Mouse (Mus musculus): ENCODE measurements around the gene H2-K1. TPM values are rescaled to one million over a fixed set of nuclear protein-coding genes. Genes with fewer than 3 reads are reported as not detected.
"Not testable (repeated sequence)": the region's sequence is repeated elsewhere in the genome, so short reads cannot be mapped to it uniquely, and the experiment has no call there.

The H2-K1 gene
- polyA plus RNA-seq, 1 experiment: 79.0 TPM

GRCm38 (mm10) chr17:33994959-33995358 is 5.2 kb downstream of the H2-K1 start:
- Histone ChIP-seq H3K27ac (ENCODE audit: insufficient read depth, low read length) (no peak overlapping the region), H3K4me3 (ENCODE audit: insufficient read depth, low read length) (no peak overlapping the region), H3K4me1 (ENCODE audit: control insufficient read depth, insufficient read depth, low read length) (no peaks in the 10 kb centered on the region)
- TF ChIP-seq POLR2A (IDR thresholded peaks at IDR 0.05; ENCODE audit: extremely low read depth, insufficient read depth, low read length) (no peak), CTCF (IDR thresholded peaks at IDR 0.05; ENCODE audit: extremely low read depth, insufficient read depth, low read length) (no peak)

- no peak for TF ChIP-seq POLR2A (IDR thresholded peaks at IDR 0.05; ENCODE audit: extremely low read depth, insufficient read depth, low read length)
- TF ChIP-seq CTCF (IDR thresholded peaks at IDR 0.05; ENCODE audit: extremely low read depth, insufficient read depth, low read length): peak; percentile 72
Measured at GRCm38 (mm10) chr17:33991788-33992664, 8.1 kb downstream of the H2-K1 start.

GRCm38 (mm10) chr17:33982136-33982535 is 18.0 kb downstream of the H2-K1 start:
- peak; percentile 51 for TF ChIP-seq CTCF (IDR thresholded peaks at IDR 0.05; ENCODE audit: extremely low read depth, insufficient read depth, low read length)
- H3K4me1 ChIP-seq (ENCODE audit: control insufficient read depth, insufficient read depth, low read length); H3K4me3 ChIP-seq (ENCODE audit: insufficient read depth, low read length); H3K27ac ChIP-seq (ENCODE audit: insufficient read depth, low read length): not testable (repeated sequence)

More at GRCm38 (mm10) chr17:33991788-33992664, 8.1 kb downstream of the H2-K1 start:
- Histone ChIP-seq H3K4me3 (ENCODE audit: insufficient read depth, low read length) (no peak overlapping the region), H3K4me1 (ENCODE audit: control insufficient read depth, insufficient read depth, low read length) (no peaks in the 10 kb centered on the region), H3K27ac (ENCODE audit: insufficient read depth, low read length) (no peak overlapping the region)

- Histone ChIP-seq H3K27ac (ENCODE audit: insufficient read depth, low read length) (peak overlapping the region; percentile 59), H3K4me3 (ENCODE audit: insufficient read depth, low read length) (peak overlapping the region; percentile 33)
- H3K4me1 ChIP-seq (ENCODE audit: control insufficient read depth, insufficient read depth, low read length): not testable (repeated sequence)
- TF ChIP-seq POLR2A (IDR thresholded peaks at IDR 0.05; ENCODE audit: extremely low read depth, insufficient read depth, low read length) (peak; percentile 72), CTCF (IDR thresholded peaks at IDR 0.05; ENCODE audit: extremely low read depth, insufficient read depth, low read length) (peak; percentile 29; the same call in 1 of the 2 replicates)
Measured at GRCm38 (mm10) chr17:33981192-33981909, 18.8 kb downstream of the H2-K1 start.

- H3K4me3 ChIP-seq (ENCODE audit: insufficient read depth, low read length): no peak overlapping the region
- H3K27ac ChIP-seq (ENCODE audit: insufficient read depth, low read length): peak overlapping the region; percentile 22
- TF ChIP-seq CTCF (IDR thresholded peaks at IDR 0.05; ENCODE audit: extremely low read depth, insufficient read depth, low read length) (no peak), POLR2A (IDR thresholded peaks at IDR 0.05; ENCODE audit: extremely low read depth, insufficient read depth, low read length) (no peak)
- H3K4me1 ChIP-seq (ENCODE audit: control insufficient read depth, insufficient read depth, low read length): no peaks in the 10 kb centered on the region
Measured at GRCm38 (mm10) chr17:33980181-33981035, 19.7 kb downstream of the H2-K1 start.

GRCm38 (mm10) chr17:33979512-33980050 is 20.6 kb downstream of the H2-K1 start:
- TF ChIP-seq POLR2A (IDR thresholded peaks at IDR 0.05; ENCODE audit: extremely low read depth, insufficient read depth, low read length): no peak
- no peak for TF ChIP-seq CTCF (IDR thresholded peaks at IDR 0.05; ENCODE audit: extremely low read depth, insufficient read depth, low read length)
- H3K4me3 ChIP-seq (ENCODE audit: insufficient read depth, low read length): no peak overlapping the region
- no peaks in the 10 kb centered on the region for H3K4me1 ChIP-seq (ENCODE audit: control insufficient read depth, insufficient read depth, low read length)
- no peak overlapping the region for H3K27ac ChIP-seq (ENCODE audit: insufficient read depth, low read length)

- Histone ChIP-seq H3K4me3 (ENCODE audit: insufficient read depth, low read length) (peak overlapping the region; percentile 38), H3K4me1 (ENCODE audit: control insufficient read depth, insufficient read depth, low read length) (no peaks in the 10 kb centered on the region), H3K27ac (ENCODE audit: insufficient read depth, low read length) (no peak overlapping the region)
- TF ChIP-seq POLR2A (IDR thresholded peaks at IDR 0.05; ENCODE audit: extremely low read depth, insufficient read depth, low read length) (peak; percentile 36; the same call in 1 of the 2 replicates), CTCF (IDR thresholded peaks at IDR 0.05; ENCODE audit: extremely low read depth, insufficient read depth, low read length) (no peak)
Measured at GRCm38 (mm10) chr17:33978631-33979031, 21.5 kb downstream of the H2-K1 start.

- peak overlapping the region; percentile 38 for H3K4me3 ChIP-seq (ENCODE audit: insufficient read depth, low read length)
- TF ChIP-seq CTCF (IDR thresholded peaks at IDR 0.05; ENCODE audit: extremely low read depth, insufficient read depth, low read length) (no peak), POLR2A (IDR thresholded peaks at IDR 0.05; ENCODE audit: extremely low read depth, insufficient read depth, low read length) (no peak)
- no peaks in the 10 kb centered on the region for H3K4me1 ChIP-seq (ENCODE audit: control insufficient read depth, insufficient read depth, low read length)
- H3K27ac ChIP-seq (ENCODE audit: insufficient read depth, low read length): no peak overlapping the region
Measured at GRCm38 (mm10) chr17:33977861-33978557, 22.1 kb downstream of the H2-K1 start.
